Mouse (Mus musculus) MEL (cell line): Measurements from ENCODE around the gene Bcl11b. TPM values are rescaled to one million over a fixed set of nuclear protein-coding genes. Genes with fewer than 3 reads are reported as not detected.

Source experiments
- DNase-seq: peaks from one replicate; pipeline ENCODE4 v3.0.0; 2011; ENCODE audit warnings: low read depth, low spot score
- H3K27ac ChIP-seq: 2 replicates; pipeline ENCODE4 v1.5.1; 2012; ENCODE audit warnings: low read depth, mild to moderate bottlenecking, control low read depth, low read length, moderate library complexity; ENCODE audit not compliant: control insufficient read depth
- H3K27me3 ChIP-seq, 2 experiments: fragments of 150-350 bp in 1 of 2; sonication (generic) in 1 of 2; 2 replicates each; pipeline ENCODE4 v1.6.1; 2012; ENCODE audit warnings: low read length in 2 of 2, mild to moderate bottlenecking in 2 of 2, improper control_type of control experiment in 1 of 2, moderate library complexity in 1 of 2; ENCODE audit not compliant: insufficient read depth in 2 of 2, control insufficient read depth in 1 of 2
- H3K36me3 ChIP-seq, 2 experiments: 2 replicates each; pipeline ENCODE4 v1.6.1; 2012 to 2014; ENCODE audit warnings: low read length in 2 of 2, improper control_type of control experiment in 1 of 2, inconsistent platforms in 1 of 2, mild to moderate bottlenecking in 1 of 2; ENCODE audit not compliant: insufficient read depth in 2 of 2, control insufficient read depth in 1 of 2
- H3K4me1 ChIP-seq, 2 experiments: fragments of 150-350 bp in 1 of 2; sonication (generic) in 1 of 2; 2 replicates each; pipeline ENCODE4 v1.6.1; 2012; ENCODE audit warnings: low read length in 2 of 2, improper control_type of control experiment in 1 of 2, mild to moderate bottlenecking in 1 of 2; ENCODE audit not compliant: insufficient read depth in 2 of 2, control insufficient read depth in 1 of 2
- H3K4me3 ChIP-seq, 2 experiments: fragments of 150-350 bp in 1 of 2; sonication (generic) in 1 of 2; 2 replicates each; pipeline ENCODE4 v1.5.1; 2012; ENCODE audit warnings: low read depth in 2 of 2, low read length in 2 of 2, mild to moderate bottlenecking in 2 of 2, moderate library complexity in 2 of 2, control low read depth in 1 of 2, improper control_type of control experiment in 1 of 2; ENCODE audit not compliant: control insufficient read depth in 1 of 2, insufficient read depth in 1 of 2
- H3K79me2 ChIP-seq: 2 replicates; pipeline ENCODE4 v1.6.1; 2012; ENCODE audit warnings: mild to moderate bottlenecking, low read length, moderate library complexity; ENCODE audit not compliant: control insufficient read depth, poor library complexity, insufficient read depth
- H3K9ac ChIP-seq: 2 replicates; pipeline ENCODE4 v1.6.1; 2012; ENCODE audit warnings: low read depth, mild to moderate bottlenecking, control low read depth, low read length, moderate library complexity; ENCODE audit not compliant: control insufficient read depth, poor library complexity, severe bottlenecking
- H3K9me3 ChIP-seq: fragments of 150-350 bp; sonication (generic); replicated peaks from 2 replicates; pipeline ENCODE4 v1.6.1; 2012; ENCODE audit warnings: mild to moderate bottlenecking, low read length, improper control_type of control experiment, moderate library complexity; ENCODE audit not compliant: insufficient read depth
- CHD2 ChIP-seq: IDR thresholded peaks from 2 replicates; pipeline ENCODE4 v1.6.1; 2011; ENCODE audit warnings: low read length, improper control_type of control experiment
- CTCF ChIP-seq, 3 experiments: IDR thresholded peaks in 2 of 3; conservative IDR thresholded peaks in 1 of 3; 2 replicates each; pipeline ENCODE4 v1.5.1; 2011 to 2012; ENCODE audit warnings: low read length in 3 of 3, low read depth in 2 of 3, mild to moderate bottlenecking in 2 of 3, improper control_type of control experiment in 1 of 3, inconsistent platforms in 1 of 3, mixed read lengths in 1 of 3, moderate library complexity in 1 of 3; ENCODE audit not compliant: control insufficient read depth in 1 of 3, insufficient read depth in 1 of 3, poor library complexity in 1 of 3, severe bottlenecking in 1 of 3
- ETS1 ChIP-seq: IDR thresholded peaks from 2 replicates; pipeline ENCODE4 v1.6.1; 2012; ENCODE audit warnings: low read depth, mild to moderate bottlenecking, inconsistent platforms, low read length, improper control_type of control experiment, moderate library complexity
- GABPA ChIP-seq: IDR thresholded peaks from 2 replicates; pipeline ENCODE4 v1.6.1; 2012; ENCODE audit warnings: low read depth, mild to moderate bottlenecking, inconsistent platforms, low read length, improper control_type of control experiment, moderate library complexity
- JUND ChIP-seq: IDR thresholded peaks from 2 replicates; pipeline ENCODE4 v1.6.1; 2011; ENCODE audit warnings: low read depth, mild to moderate bottlenecking, improper control_type of control experiment, low read length
- MAFK ChIP-seq: IDR thresholded peaks from 2 replicates; pipeline ENCODE4 v1.6.1; 2011; ENCODE audit warnings: low read depth, mild to moderate bottlenecking, low read length, improper control_type of control experiment, borderline replicate concordance
- MAX ChIP-seq: IDR thresholded peaks from 2 replicates; pipeline ENCODE4 v1.6.1; 2011; ENCODE audit warnings: low read length, improper control_type of control experiment
- MAZ ChIP-seq: IDR thresholded peaks from 2 replicates; pipeline ENCODE4 v1.6.1; 2012; ENCODE audit warnings: low read depth, mild to moderate bottlenecking, inconsistent platforms, low read length, improper control_type of control experiment
- MEF2A ChIP-seq: IDR thresholded peaks from 2 replicates; pipeline ENCODE4 v1.6.1; 2014; ENCODE audit warnings: low read depth, mild to moderate bottlenecking, inconsistent platforms, low read length, improper control_type of control experiment; ENCODE audit not compliant: poor library complexity, insufficient replicate concordance, severe bottlenecking; ENCODE audit errors: extremely low read depth
- MXI1 ChIP-seq: IDR thresholded peaks from 2 replicates; pipeline ENCODE4 v1.6.1; 2011; ENCODE audit warnings: mild to moderate bottlenecking, low read depth, low read length, improper control_type of control experiment
- NRF1 ChIP-seq: IDR thresholded peaks from 2 replicates; pipeline ENCODE4 v1.6.1; 2014; ENCODE audit warnings: low read depth, mild to moderate bottlenecking, inconsistent platforms, low read length, improper control_type of control experiment, moderate library complexity; ENCODE audit not compliant: poor library complexity, insufficient read depth, severe bottlenecking
- POLR2AphosphoS2 ChIP-seq: IDR thresholded peaks from 2 replicates; pipeline ENCODE4 v1.6.1; 2011; ENCODE audit warnings: low read length, improper control_type of control experiment
- POLR2AphosphoS5 ChIP-seq: IDR thresholded peaks from 2 replicates; pipeline ENCODE4 v1.6.1; 2012; ENCODE audit warnings: low read depth, borderline replicate concordance, mild to moderate bottlenecking, inconsistent platforms, low read length, moderate library complexity, mixed read lengths
- RAD21 ChIP-seq: IDR thresholded peaks from 2 replicates; pipeline ENCODE4 v1.6.1; 2011; ENCODE audit warnings: mild to moderate bottlenecking, low read depth, low read length, improper control_type of control experiment
- SIN3A ChIP-seq: IDR thresholded peaks from 2 replicates; pipeline ENCODE4 v1.6.1; 2012; ENCODE audit warnings: low read length, improper control_type of control experiment, inconsistent platforms
- SMC3 ChIP-seq: IDR thresholded peaks from 2 replicates; pipeline ENCODE4 v1.6.1; 2011; ENCODE audit warnings: low read depth, low read length, improper control_type of control experiment
- TAL1 ChIP-seq: IDR thresholded peaks from 2 replicates; pipeline ENCODE4 v1.6.1; 2012; ENCODE audit warnings: mild to moderate bottlenecking, inconsistent platforms, low read length, moderate library complexity, mixed read lengths
- USF1 ChIP-seq: IDR thresholded peaks from 2 replicates; pipeline ENCODE4 v1.6.1; 2014; ENCODE audit warnings: low read depth, mild to moderate bottlenecking, inconsistent platforms, low read length, improper control_type of control experiment, moderate library complexity
- USF2 ChIP-seq, 2 experiments: IDR thresholded peaks; 2 replicates each; pipeline ENCODE4 v1.6.1; 2011 to 2012; ENCODE audit warnings: improper control_type of control experiment in 2 of 2, low read length in 2 of 2, borderline replicate concordance in 1 of 2, inconsistent platforms in 1 of 2, low read depth in 1 of 2, mild to moderate bottlenecking in 1 of 2; ENCODE audit not compliant: insufficient read depth in 1 of 2
- ZMIZ1 ChIP-seq: IDR thresholded peaks from 2 replicates; pipeline ENCODE4 v1.6.1; 2012; ENCODE audit warnings: low read depth, mild to moderate bottlenecking, inconsistent platforms, low read length, improper control_type of control experiment, moderate library complexity
- ZNF384 ChIP-seq: IDR thresholded peaks from 2 replicates; pipeline ENCODE4 v1.6.1; 2012; ENCODE audit warnings: low read depth, mild to moderate bottlenecking, inconsistent platforms, low read length, improper control_type of control experiment
- polyA plus RNA-seq, 2 experiments: library from polyadenylated mRNA; stranded (reverse) in 1 of 2; unstranded in 1 of 2; fragments of >175 nt in 1 of 2; fragments of >200 nt in 1 of 2; gene quantifications; 2 replicates each; pipeline versions ENCODE4 v1.2.1 to v1.2.4; 2012; ENCODE audit warnings: low replicate concordance in 2 of 2, low read depth in 1 of 2; ENCODE audit not compliant: insufficient read length in 2 of 2, insufficient read depth in 1 of 2, missing spikeins in 1 of 2
- total RNA-seq: library from RNA; depleted of rRNA; stranded (reverse); fragments of 300-350 nt; gene quantifications from 2 replicates; pipeline ENCODE4 v1.2.3, GENCODE M21; 2012

The Bcl11b gene
- total and polyA plus RNA-seq, 3 experiments: not detected

GRCm38 (mm10) chr12:108041571-108042238 lies 38.3 kb upstream of the Bcl11b start:
- no peaks in the 10 kb centered on the region for H3K4me1 ChIP-seq
- no peaks in the 10 kb centered on the region for H3K79me2 ChIP-seq
- DNase-seq: no peak
- no peaks in the 10 kb centered on the region for H3K27me3 ChIP-seq
- TF ChIP-seq SMC3: no peak
- H3K27ac ChIP-seq: no peak overlapping the region
- no peaks in the 10 kb centered on the region for H3K9me3 ChIP-seq
- no peak overlapping the region for H3K9ac ChIP-seq
- H3K36me3 ChIP-seq: no peaks in the 10 kb centered on the region
- H3K4me3 ChIP-seq: no peak overlapping the region

DNA sequence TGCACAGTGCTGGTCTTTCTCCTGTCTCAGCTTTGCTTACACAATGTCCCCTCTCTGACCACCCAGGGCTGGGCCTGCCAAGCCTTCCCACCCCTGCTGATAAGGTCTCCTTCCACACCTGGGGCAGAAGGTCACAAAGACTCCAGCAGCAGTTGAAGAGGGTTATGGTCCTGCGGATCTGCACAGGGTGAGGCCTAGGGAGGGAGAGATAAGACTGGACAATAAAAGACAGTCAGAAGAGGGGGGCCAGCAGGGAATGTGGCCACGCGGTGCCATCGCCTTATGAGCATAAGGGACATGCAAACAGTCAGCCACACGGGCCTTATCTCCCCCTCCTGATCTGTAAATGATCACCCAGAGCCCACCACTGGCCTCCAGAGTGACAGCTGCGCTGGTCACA lies 34.0 kb upstream of the Bcl11b start:
- no peaks in the 10 kb centered on the region for H3K9me3 ChIP-seq
- no peak overlapping the region for H3K27ac ChIP-seq
- no peak overlapping the region for H3K4me3 ChIP-seq
- no peak overlapping the region for H3K9ac ChIP-seq
- H3K79me2 ChIP-seq: no peaks in the 10 kb centered on the region
- no peaks in the 10 kb centered on the region for H3K36me3 ChIP-seq
- H3K27me3 ChIP-seq: no peaks in the 10 kb centered on the region
- no peak for TF ChIP-seq CHD2
- TF ChIP-seq ZMIZ1: no peak
- TF ChIP-seq MXI1: no peak
- TF ChIP-seq MAFK: no peak
- no peaks in the 10 kb centered on the region for H3K4me1 ChIP-seq
- no peak for DNase-seq

DNA sequence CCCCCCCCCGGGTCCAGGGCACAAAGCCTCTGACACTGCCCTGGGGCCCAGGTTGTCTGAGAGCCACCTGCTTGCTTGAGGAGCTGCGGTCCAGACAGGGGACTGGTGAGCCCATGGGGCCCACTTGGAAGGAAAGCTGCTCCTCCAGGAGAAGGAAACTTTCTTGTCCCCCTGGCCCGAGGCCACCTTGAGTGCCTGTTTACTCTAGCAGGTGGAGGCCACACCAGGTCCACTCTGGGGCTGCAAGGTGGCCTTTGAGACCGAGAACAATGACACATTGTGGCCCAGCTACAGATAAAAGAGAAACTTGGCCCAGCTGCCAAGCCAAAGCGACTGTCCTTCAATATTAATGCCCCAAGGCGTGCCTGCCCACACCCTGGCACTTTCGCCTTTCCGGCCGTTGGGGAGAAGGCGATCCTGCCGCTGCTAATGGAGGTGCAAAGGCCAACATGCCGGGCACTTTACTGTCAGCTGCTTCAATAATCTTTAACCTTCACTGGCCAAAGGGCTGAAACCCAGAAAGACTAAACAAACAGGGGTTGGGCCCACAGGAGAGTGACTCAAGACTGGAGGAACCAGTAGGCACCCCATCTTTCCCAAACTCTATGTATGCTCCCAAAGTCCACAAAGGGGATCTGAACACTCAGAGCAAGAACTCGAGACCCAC lies 32.1 kb upstream of the Bcl11b start:
- H3K36me3 ChIP-seq: no peaks in the 10 kb centered on the region
- no peak for TF ChIP-seq CTCF (IDR thresholded peaks at IDR 0.05 in 2 of 3, conservative IDR thresholded peaks at IDR 0.05 in 1 of 3; ENCODE audit: control insufficient read depth in 1 of 3, insufficient read depth in 1 of 3, low read depth in 2 of 3, low read length in 3 of 3, poor library complexity in 1 of 3, severe bottlenecking in 1 of 3)
- TF ChIP-seq JUND: no peak
- no peak for TF ChIP-seq GABPA
- no peak for TF ChIP-seq RAD21
- TF ChIP-seq USF2 (IDR thresholded peaks at IDR 0.05; ENCODE audit: borderline replicate concordance in 1 of 2, insufficient read depth in 1 of 2, low read depth in 1 of 2, low read length in 2 of 2): no peak
- no peak for TF ChIP-seq POLR2AphosphoS2
- no peak for TF ChIP-seq NRF1
- no peak for TF ChIP-seq USF1
- TF ChIP-seq SIN3A: no peak
- TF ChIP-seq TAL1: no peak
- TF ChIP-seq ZNF384: no peak
- no peak for TF ChIP-seq CHD2
- TF ChIP-seq MEF2A: no peak
- TF ChIP-seq ETS1: no peak
- TF ChIP-seq MXI1: no peak
- no peak for TF ChIP-seq MAX
- no peak for TF ChIP-seq POLR2AphosphoS5
- TF ChIP-seq SMC3: no peak
- no peak for TF ChIP-seq MAZ
- no peak overlapping the region for H3K4me3 ChIP-seq
- H3K9ac ChIP-seq: no peak overlapping the region
- DNase-seq: no peak
- H3K27ac ChIP-seq: no peak overlapping the region
- no peaks in the 10 kb centered on the region for H3K27me3 ChIP-seq
- H3K9me3 ChIP-seq: no peaks in the 10 kb centered on the region
- H3K79me2 ChIP-seq: no peaks in the 10 kb centered on the region
- no peaks in the 10 kb centered on the region for H3K4me1 ChIP-seq
